Mouse (Mus musculus) lung, adult 2 months (tissue): ENCODE data around the gene Ep400.

ENCODE experiments used
- CTCF ChIP-seq: fragments of 200-500 bp; IDR thresholded peaks from 2 replicates; pipeline ENCODE4 v1.5.1; 2011; ENCODE audit warnings: mild to moderate bottlenecking, low read length, control low read depth; ENCODE audit not compliant: insufficient read depth
- POLR2A ChIP-seq: fragments of 200-500 bp; IDR thresholded peaks from 2 replicates; pipeline ENCODE4 v1.6.1; 2011; ENCODE audit warnings: low read depth, mild to moderate bottlenecking, control low read depth, low read length, borderline replicate concordance; ENCODE audit errors: extremely low read depth

- TF ChIP-seq CTCF (no peak), POLR2A (no peak)
Measured at GRCm38 (mm10) chr5:110770031-110770445, 479 bp downstream of the Ep400 start.
